Mouse (Mus musculus) adrenal gland, adult 18-20 months (tissue): Measurements from ENCODE around the gene Trappc6a. TPM values are rescaled to one million over a fixed set of nuclear protein-coding genes. Genes with fewer than 3 reads are reported as not detected.

Source experiments
- DNase-seq, 2 experiments: peaks; one replicate each; pipeline ENCODE4 v3.0.0; 2021 to 2022; ENCODE audit warnings: low spot score in 2 of 2
- long read RNA-seq, 2 experiments: library from polyadenylated mRNA; stranded (forward); transcript quantifications; one replicate each; pipeline ENCODE4 v2.0.0; 2021
- total RNA-seq, 2 experiments: library from RNA; stranded (reverse); gene quantifications; 1 replicate in 1 of 2; 2 replicates in 1 of 2; pipeline ENCODE4 v1.2.3; 2021

Gene Trappc6a
- total RNA-seq: 10 to 100 TPM; 70.0 to 92.4 TPM
- long read RNA-seq, experiment 1, transcript Trappc6a-201 (6 exons, 785 nt): major isoform, 12 of 19 reads
- long read RNA-seq, experiment 1, partial matches to known transcripts: 0 of 19 reads
- long read RNA-seq, experiment 1, other reads (novel, unspliced or antisense): 6 of 19 reads
- long read RNA-seq, experiment 2, transcript Trappc6a-201 (6 exons, 785 nt): major isoform, 87 of 99 reads
- long read RNA-seq, experiment 2, partial matches to known transcripts: 3 of 99 reads
- long read RNA-seq, experiment 2, other reads (novel, unspliced or antisense): 7 of 99 reads

DNA sequence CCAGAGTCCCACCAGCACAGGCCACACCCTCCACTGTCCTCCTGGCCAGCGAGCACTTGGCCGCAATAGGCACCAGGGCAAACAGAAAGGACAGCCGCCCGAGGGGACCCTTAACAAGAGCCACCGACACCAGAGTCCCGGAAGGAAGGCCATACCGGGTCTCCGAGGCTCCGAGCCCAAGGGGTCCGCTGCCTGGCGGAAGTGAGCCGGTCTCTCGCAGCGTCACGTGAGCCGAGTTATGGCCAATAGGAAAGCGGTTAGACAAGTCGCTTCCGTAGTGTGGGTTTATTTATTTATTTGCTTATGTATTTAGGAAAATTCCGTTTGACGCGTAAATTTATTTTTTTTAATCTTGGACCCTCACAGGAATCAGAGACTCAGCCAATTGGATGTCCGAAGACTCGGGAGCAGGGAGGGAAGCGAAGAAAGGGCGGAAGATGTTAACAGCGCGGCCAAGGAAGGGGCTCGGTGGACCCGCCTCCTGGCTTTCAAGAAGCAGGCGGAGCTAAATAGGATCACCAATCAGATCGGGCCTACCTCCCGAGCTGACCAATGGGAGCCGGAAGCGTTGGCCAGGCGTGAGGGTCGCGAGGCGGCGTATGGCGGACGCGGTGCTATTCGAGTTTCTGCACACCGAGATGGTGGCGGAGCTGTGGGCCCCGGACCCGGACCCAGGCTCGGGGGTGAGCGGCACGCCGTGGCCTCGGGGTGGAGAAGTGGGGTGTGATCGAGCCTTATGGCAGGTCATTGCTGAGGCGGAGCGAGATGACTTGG lies at the start of gene Trappc6a, which contains the start of gene Bloc1s3:
Gene Trappc6a (plus strand): TSS at position 246 of the 774 bp plus-strand sequence.
Gene Bloc1s3 (minus strand): TSS at position 218 of the 774 bp plus-strand sequence.
- DNase-seq: peak; percentile 81 to 85

DNA sequence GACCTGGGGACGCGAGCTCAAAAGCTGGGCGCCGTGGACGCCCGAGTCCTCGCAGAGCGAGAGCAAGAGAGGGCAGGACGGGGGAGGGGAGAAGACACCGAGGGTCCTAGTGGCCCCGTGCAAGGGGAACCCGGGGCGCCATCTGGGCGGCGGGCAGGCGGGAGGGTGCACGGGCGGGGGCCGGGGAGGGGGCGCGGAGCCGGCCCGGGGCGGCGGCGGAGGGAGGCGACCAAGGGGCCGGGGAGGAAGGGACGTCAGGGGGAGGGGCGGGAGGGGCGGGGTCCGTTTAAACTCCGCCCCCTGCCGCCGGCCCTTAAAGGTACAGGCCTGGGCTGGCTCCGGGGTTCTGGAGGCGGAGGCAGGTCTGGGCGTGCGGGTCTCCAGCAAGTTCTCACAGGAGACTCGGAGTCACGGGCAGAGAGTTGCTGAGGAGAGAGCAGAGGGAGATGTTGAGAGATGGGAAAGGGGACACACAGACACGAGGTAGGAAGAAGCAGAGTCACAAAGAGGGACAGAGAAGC lies 49.5 kb upstream of the Trappc6a start, which contains the start of gene Mark4:
Gene Mark4 (minus strand): TSS at position 231 of the 521 bp plus-strand sequence.
- DNase-seq: peak; percentile 80

DNA sequence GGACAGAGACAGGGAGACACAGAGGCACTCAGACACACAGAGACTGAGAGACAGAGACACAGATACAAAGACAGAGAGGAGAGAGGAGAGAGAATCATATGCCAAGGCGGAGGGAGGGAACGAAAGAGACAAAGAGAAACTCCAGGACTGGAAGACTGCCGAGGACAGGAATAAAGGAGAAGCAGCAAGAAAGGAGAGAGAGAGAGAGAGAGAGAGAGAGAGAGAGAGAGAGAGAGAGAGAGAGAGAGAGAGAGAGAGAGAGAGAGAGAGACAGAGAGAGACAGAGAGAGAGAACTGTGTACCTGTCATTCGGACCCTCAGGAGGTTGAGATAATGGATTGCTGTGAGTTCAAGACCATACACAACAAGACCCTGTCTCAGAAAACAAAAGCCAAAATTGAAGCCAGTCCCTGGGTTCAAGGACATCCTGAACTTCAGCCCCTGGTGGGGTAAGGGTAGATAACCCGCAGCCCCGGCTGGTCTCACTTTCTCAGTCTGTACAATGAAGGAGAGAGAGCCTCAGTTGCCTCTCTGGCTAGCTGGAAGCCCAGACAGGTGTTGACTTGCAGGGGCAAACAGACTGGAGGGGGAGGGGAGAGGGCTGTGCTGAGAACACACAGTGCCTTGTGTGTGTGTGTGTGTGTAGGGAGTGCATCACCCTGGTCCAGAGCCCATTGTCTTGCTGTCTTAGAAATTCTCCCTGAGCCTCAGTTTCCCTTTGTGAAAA lies 48.9 kb upstream of the Trappc6a start:
- no peak for DNase-seq

DNA sequence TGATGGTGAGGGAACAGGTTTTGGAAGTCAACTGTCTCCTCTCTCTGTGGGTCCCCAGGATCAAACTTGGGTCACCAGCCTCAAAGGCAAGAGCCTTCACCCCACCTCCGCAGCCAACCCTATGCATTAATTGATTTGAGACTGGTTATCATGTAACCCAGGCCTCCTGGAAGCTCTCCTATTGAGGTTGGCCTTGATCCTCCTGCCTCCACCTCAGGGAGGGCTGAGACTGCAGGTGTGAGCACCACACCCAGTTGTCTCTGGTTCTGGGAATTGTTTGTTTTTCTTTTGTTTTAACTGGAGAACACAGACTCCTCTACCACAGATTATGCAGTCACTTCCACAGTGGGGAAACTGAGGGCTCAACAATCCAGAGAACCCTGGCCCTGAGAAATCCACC lies 47.7 kb upstream of the Trappc6a start:
- DNase-seq: no peak

DNA sequence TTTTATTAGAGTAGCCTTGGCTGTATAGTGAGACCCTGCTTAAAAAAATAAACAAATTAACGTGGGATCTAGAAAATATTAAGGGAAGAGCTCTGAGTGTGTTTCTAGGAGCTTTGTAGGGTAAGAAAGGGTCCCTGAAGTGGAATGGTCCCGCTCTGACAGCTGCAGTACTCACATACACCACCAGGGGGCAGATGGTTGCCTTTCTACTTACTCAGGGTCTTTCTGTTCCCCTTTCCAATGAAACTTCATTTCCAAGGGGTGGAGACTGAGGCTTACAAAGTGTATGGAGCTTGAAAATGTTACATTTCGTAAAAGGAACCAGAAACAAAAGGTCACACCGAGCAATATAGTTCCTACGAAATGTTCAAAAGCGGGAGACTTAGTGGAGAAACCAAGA lies 46.7 kb upstream of the Trappc6a start:
- DNase-seq: peak; percentile 77 to 79

DNA sequence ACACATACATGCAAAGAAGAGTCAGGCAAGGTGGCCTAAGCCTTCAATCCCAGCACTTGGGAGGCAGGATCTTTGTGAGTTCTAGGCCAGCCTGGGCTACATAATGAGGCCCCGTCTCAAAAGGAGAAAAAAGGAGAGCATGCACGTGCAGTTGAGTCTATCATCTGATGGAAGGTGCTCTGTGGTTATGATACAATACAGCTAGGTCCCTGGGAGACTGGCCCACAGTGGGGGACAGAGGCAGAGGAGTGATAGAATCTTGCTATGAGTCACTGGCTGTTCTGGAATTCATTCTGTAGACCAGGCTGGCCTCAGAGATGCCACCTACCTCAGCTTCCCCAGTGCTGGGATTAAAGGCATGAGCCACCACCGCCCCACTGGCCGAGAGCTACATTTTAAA lies 45.8 kb upstream of the Trappc6a start:
- no peak for DNase-seq

DNA sequence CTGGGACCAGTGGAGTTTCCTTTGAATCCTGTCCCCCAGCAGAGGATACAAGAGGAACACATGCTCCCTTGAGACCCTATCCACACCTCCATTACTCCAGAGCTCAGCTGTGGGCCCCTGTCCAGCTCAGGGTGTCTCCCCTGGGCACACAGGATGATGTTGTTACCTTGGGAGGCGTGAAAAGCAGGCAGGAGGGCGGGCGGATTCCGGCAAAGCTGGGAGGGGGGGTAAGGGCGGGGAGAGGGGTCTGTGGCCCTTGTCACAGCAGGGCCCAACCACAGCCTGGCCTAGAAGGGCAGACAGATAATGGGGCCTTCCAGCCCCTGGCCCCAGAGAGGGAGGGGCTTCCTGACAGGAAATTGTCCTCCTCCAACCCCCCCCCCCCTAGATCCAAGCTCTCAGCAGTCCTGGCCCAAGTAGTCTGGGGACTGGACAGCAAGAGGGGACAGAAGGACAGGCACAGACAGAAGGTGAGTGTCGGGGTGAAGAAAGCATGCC lies 45.3 kb upstream of the Trappc6a start, which contains the start of gene Exoc3l2:
Gene Exoc3l2 (plus strand): TSS at position 448 of the 498 bp plus-strand sequence.
- no peak for DNase-seq

DNA sequence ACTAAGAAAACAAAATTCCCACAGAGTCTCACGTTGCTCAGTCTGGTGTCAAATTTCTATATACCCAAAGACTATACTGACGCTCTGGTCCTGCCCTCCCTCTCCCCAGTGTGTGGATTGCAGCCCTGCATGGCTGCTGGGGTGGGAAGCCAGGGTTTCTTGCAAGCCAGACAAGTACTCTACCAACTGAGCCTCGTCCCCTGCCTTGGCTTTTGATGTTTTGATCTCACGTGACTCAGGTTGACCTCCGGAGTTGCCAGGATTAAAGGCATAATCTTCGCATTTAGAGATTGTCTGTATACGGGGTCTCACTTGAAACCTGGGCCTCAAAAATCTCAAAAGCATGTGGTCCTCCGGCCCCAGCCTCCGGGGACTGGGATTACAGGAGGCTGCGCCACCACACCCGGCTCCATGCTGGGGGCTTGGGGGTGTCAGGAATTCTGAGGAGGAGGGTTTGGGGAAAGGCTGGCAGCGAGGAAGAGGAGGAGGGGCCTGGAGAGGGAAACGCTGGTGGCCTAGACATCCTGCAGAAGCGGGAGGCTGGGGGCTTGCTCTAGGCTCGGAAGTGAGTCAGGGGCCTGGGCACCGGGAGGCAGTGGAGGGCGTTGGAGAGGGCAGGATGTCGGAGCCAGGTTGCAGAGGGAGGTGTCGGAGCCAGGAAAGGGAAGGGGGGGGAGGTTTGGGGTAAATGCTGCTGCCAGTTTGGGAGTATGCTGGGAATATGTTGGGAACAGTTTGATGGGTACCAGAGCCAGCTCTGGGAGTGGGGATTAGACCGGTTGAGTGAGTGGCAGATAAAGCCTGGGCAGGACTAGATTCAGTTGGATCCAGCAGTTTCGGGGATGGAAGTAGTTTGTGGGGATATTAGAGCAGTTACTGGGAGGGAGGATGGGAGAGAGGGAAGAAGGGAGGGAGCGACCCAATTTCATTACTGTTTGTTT lies 43.6 kb upstream of the Trappc6a start:
- no peak for DNase-seq

DNA sequence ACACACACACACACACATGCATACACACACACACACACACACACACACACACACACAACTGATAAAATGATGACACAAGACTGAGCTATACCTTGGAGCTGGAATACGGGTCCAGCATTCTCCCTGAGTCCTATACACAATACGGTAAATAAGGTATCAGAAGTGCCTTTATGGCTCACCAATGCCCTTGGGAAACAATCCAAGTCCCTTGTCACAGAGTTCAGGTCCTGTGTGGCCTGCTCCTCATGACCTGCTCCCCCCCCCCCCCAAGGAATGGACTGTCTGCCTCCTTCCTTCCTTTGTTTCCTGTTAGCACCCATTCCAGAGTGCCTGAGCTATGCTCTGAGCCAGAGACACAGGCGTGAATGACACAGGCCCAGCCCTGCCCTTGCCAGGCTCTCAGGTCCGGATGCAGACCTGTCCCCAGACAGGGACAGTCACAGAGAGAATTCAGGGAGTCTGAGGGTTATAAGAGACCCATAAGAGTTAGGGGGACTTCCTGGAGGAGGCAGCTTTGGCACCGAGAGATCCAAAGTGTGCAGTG lies 41.5 kb upstream of the Trappc6a start:
- DNase-seq: no peak

DNA sequence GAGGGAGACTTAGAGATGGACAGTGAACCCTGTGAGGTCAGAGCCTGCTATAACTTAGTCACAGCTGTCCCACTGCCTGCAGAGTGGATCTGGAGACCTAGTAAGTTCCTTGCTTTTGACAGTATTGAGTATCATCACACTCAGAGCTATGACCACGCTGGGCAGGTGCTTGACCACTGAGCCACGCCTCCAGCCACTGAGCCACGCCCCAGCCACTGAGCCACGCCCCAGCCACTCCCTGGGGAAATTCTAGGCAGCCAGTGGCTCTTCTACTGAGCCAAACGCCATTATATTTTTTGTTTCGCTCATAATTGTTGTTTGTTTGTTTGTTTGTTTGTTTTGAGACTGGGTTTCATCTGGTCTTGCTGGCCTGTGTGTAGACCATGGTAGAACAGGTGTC lies 40.6 kb upstream of the Trappc6a start:
- no peak for DNase-seq

DNA sequence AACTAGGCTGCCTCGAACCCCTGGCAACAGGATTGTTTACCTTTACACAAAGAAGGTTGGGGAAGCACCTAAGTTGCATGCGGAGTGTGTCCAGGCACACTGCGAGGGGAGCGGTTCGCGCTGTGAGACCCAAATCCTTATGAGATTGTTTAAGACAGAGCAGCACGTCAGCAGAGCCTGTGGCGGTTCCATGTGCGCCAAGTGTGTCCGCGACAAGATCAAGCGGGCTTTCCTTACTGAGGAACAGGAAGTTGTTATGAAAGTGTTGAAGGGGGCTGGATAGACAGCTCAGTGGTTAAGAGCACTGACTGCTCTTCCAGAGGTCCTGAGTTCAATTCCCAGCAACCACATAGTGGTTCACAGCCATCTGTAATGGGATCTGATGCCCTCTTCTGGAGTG lies 39.9 kb upstream of the Trappc6a start:
- DNase-seq: no peak

DNA sequence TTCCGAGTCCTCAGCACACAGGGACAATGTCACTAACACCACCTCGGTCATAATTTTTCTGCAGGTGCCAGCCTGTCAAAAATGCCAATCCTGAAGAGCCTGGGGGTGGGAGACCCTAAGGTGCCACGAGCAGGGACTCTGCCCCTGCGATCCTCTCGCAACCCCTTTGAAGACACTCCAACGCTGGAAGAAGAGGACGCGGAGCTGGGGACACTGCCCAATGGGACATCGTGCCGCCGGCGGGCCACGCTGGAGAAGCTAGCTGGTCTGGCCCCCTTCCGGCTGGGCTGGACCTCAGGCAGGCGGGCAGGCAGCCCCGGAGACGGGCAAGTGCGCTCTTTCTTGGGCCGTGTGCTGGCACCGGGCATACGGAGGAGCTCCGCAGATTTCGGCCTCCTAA lies 38.8 kb upstream of the Trappc6a start:
- no peak for DNase-seq

DNA sequence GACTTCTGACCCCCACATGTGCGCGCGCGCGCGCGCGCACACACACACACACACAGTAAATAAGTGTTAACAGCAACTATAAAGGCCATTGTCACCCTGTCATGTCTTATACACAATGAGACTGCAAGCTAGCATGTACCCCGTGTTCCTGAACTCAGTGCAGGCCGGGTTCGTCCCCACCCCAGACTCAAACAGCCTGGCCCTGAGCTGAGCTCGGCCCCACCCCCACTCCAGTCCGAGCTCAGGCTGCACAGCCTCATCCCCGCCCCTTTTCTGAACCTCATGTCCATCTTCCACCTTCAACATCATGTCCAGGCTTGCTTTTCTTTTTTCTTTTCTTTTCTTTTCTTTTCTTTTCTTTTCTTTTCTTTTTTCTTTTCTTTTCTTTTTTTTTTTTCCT lies 37.9 kb upstream of the Trappc6a start:
- no peak for DNase-seq

DNA sequence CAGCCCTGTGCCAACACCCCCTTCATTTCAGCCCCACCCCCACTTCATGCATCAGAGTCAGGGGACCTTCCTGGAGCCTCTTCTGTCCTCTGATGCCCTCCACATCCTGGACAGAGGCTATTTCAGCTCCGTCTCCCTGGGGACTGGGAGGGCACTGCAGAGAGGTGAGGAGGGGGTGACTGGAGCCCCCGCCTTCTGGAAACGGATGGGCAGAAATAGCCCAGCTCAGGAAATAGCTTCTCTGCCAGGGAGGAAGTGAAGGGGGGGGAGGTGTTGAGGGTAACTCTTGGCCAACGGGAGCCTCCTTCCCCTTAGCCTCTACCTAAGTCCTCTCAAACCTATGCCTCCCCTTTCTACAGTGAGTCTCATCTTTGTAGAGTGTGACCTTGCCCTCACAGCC lies 35.8 kb upstream of the Trappc6a start:
- DNase-seq: no peak

DNA sequence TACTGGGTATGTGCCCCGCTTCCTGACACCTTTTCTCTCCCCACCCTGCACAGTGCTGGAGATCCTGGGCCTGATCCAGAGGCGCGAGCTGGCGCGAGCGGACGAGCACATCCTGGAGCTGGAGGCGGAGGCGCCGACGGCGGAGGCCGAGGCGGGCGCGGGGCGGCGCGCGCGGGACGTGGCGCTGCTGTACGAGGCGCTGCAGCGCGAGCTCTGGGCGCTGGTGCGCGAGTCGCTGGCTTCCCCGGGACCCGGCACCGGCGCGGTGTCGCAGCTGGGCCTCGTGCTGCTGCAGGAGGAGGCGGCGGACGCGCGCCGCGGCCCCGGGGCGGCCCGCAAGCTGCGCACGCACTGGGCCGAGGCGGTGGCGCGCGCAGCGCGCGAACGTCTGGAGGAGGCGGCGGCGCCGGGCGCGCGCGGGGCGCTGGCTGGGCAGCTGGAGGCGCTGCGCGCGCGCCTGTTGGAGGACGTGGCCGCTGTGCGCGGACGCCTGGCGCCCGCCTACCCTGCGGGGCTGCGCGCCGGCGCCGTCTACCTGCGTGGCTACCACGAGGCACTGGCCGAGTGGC lies 34.2 kb upstream of the Trappc6a start:
- DNase-seq: peak; percentile 67 to 71

DNA sequence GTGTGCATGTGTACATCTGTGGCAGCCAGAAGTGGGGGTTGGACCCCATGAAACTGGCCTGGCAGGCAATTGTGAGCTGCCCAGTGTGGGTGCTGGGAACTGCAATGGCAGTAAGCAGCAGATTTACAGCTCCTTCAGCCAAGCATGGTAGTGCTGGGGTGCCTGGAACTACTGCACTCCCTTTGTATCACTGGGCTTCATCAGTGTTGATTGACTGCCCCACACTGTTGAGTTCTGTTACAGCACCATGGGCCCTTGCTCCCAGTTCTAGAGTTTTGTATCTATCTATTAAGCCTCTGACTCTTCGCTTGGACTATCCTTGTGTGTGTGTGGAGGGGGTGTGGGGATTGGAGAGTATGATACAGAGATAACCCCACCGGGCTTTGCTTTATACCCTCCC lies 31.1 kb upstream of the Trappc6a start:
- no peak for DNase-seq

DNA sequence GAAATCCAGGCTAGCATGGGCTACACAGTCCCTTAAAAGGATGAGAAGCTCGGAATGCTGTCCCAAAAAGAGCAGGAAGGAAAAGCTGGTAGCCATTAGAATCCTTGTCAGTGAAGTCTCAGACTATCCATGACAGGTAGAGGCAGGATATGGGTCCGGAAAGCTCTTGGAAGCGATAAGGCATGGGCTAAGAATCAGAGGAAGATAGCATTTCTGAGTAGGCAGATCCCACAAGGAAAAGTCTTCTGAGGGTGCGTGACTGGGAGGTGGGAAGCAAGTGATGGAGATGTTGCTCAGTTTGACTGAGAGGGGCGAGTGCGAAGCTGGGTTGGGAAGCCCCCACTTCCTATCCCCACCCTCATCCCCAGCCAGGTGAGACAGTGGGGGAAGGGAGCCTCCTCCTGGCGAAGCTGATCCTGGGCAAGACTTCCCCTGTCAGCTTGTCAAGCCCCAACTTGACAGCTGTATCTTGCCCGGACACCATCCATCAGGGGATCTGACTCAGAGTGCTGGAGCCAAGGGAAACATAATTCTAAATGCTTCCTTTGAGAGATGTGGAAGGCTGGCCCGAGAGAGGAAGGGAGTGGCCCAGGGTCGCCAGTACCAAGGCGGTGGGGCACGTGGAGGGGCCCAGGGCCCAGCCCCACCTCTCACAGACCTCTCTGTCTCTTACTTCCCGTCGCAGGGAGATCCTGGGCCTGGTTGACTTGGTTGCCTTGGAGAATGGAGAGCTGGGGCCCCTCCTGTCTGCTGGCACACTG lies 30.4 kb upstream of the Trappc6a start:
- DNase-seq: no peak

DNA sequence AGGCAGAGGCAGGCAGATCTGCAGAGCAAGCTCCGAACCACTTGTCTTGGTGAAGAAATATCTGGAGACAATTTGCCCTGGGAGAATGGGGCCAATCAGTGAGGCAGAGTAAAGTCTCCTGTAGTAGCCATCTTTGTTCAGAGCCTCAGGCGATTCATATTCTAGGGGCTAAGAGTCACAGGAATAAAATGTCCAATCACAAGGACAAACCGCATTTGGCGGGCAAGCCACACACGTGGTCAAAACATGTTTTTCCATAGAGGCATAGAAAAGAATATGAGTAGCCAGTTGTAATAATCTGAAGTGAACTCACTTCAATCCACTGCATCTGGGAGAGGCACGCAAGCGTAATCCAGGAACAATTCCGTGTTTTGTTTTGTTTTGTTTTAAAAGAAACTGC lies 24.9 kb upstream of the Trappc6a start:
- no peak for DNase-seq

DNA sequence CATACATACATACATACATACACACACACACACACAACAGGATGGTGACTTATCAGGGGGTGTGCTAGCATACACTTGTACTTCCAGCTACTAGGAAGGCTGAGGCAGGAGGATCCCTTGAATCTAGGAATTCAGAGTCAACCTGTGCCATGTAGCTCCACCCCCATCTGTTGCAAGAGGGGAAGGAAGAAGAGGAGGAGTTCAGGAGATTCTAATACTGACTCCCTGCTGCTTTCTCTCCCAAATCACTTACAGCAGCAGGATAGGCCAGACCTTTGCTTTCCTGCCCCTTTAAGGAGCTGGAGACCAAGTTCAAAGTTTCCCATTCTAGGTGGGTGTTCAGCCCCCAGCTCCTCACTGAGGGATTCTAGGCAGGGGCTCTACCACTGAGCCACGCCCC lies 22.7 kb upstream of the Trappc6a start:
- DNase-seq: no peak
